Mouse (Mus musculus): ENCODE measurements around the gene Luc7l3. TPM values are rescaled to one million over a fixed set of nuclear protein-coding genes. Genes with fewer than 3 reads are reported as not detected.

Luc7l3 gene
- polyA plus RNA-seq, 1 experiment from 2014 or later, result 74.6 TPM

DNA sequence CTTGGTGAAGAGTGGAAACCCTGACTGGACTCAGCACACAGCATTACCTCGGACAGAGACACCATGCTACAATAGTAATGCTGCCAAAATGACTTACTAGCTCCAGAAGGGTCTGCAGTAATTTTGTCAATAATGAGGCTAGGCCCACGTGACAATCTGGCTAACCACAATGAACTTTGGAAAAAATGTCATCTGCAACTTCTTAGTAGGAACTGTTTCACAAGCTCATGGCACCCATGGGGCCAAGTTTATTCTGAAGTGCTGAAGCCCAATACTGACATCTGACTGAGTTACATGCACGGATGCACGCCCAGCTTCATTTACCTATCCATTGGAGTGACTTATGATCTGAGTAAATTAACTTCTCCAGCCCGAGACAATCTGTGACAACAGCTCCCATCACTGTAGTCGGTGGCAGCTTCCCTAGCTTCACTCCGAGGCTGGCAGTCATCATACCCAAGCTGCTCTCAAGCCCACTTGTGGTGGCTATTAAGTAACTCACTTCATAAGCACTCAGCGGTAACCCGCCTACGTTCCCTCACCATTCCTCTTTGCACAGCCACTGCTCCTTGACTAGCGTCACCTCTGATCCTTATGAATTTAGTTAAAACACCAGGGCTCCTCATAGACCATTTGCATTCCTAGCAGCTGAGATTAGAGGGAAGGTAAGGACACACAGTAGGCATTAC lies 35.8 kb downstream of the Luc7l3 start:
- H3K4me1 ChIP-seq (ENCODE audit: control insufficient read depth, insufficient read depth, low read length), result 0 out of 2 replicates have a peak, but pooled peaks cover 3% of the 10 kb centered on the region
- WGBS, result 91% methylated on average over 11 of the region's 11 CpGs
- no peak overlapping the region for H3K4me2 ChIP-seq (ENCODE audit: low read depth, low read length)
- no peak overlapping the region for H3K27ac ChIP-seq (ENCODE audit: low read length)
- no peak for ATAC-seq
- no peaks in the 10 kb centered on the region for H3K9me3 ChIP-seq (ENCODE audit: control insufficient read depth, low read length)
- no peaks in the 10 kb centered on the region for H3K27me3 ChIP-seq (replicated peaks; ENCODE audit: control insufficient read depth, insufficient read depth, low read length)
- no peak overlapping the region for H3K4me3 ChIP-seq (ENCODE audit: low read length)
- H3K9ac ChIP-seq (ENCODE audit: low read depth, low read length), result no peak overlapping the region
- peaks cover 6% of the 10 kb centered on the region for H3K36me3 ChIP-seq (ENCODE audit: control insufficient read depth, insufficient read depth, low read length)

- WGBS, result 84% methylated on average over 6 of the region's 6 CpGs
These were observed 38.2 kb downstream of the Luc7l3 start for GRCm38 (mm10) chr11:94283536-94284099.

GRCm38 (mm10) chr11:94282291-94282690 lies 39.5 kb downstream of the Luc7l3 start:
- Histone ChIP-seq H3K4me3 (ENCODE audit: low read length) (peak overlapping the region; percentile 40), H3K27me3 (replicated peaks; ENCODE audit: control insufficient read depth, insufficient read depth, low read length) (no peaks in the 10 kb centered on the region), H3K36me3 (ENCODE audit: control insufficient read depth, insufficient read depth, low read length) (no peaks in the 10 kb centered on the region; the same call in 1 of the 2 replicates), H3K4me1 (ENCODE audit: control insufficient read depth, insufficient read depth, low read length) (peaks cover 9% of the 10 kb centered on the region; the same call in 1 of the 2 replicates), H3K9ac (ENCODE audit: low read depth, low read length) (peak overlapping the region; percentile 52), H3K27ac (ENCODE audit: low read length) (peak overlapping the region; percentile 94), H3K9me3 (ENCODE audit: control insufficient read depth, low read length) (no peaks in the 10 kb centered on the region), H3K4me2 (ENCODE audit: low read depth, low read length) (peak overlapping the region; percentile 24; the same call in 1 of the 2 replicates)
- WGBS, result 51% methylated on average over 5 of the region's 5 CpGs
- ATAC-seq, result no peak

More at GRCm38 (mm10) chr11:94283536-94284099, 38.2 kb downstream of the Luc7l3 start:
- peak overlapping the region; percentile 31 for H3K4me2 ChIP-seq (ENCODE audit: low read depth, low read length)
- 0 out of 2 replicates have a peak overlapping the region, but pooled peaks have one; percentile 22 for H3K9ac ChIP-seq (ENCODE audit: low read depth, low read length)
- no peaks in the 10 kb centered on the region for H3K9me3 ChIP-seq (ENCODE audit: control insufficient read depth, low read length)
- peak overlapping the region; percentile 40 for H3K4me3 ChIP-seq (ENCODE audit: low read length)
- H3K36me3 ChIP-seq (ENCODE audit: control insufficient read depth, insufficient read depth, low read length), result no peaks in the 10 kb centered on the region; the same call in 1 of the 2 replicates
- peaks cover 9% of the 10 kb centered on the region; the same call in 1 of the 2 replicates for H3K4me1 ChIP-seq (ENCODE audit: control insufficient read depth, insufficient read depth, low read length)
- H3K27me3 ChIP-seq (replicated peaks; ENCODE audit: control insufficient read depth, insufficient read depth, low read length), result no peaks in the 10 kb centered on the region
- peak overlapping the region; percentile 10 for H3K27ac ChIP-seq (ENCODE audit: low read length)
- ATAC-seq, result no peak

DNA sequence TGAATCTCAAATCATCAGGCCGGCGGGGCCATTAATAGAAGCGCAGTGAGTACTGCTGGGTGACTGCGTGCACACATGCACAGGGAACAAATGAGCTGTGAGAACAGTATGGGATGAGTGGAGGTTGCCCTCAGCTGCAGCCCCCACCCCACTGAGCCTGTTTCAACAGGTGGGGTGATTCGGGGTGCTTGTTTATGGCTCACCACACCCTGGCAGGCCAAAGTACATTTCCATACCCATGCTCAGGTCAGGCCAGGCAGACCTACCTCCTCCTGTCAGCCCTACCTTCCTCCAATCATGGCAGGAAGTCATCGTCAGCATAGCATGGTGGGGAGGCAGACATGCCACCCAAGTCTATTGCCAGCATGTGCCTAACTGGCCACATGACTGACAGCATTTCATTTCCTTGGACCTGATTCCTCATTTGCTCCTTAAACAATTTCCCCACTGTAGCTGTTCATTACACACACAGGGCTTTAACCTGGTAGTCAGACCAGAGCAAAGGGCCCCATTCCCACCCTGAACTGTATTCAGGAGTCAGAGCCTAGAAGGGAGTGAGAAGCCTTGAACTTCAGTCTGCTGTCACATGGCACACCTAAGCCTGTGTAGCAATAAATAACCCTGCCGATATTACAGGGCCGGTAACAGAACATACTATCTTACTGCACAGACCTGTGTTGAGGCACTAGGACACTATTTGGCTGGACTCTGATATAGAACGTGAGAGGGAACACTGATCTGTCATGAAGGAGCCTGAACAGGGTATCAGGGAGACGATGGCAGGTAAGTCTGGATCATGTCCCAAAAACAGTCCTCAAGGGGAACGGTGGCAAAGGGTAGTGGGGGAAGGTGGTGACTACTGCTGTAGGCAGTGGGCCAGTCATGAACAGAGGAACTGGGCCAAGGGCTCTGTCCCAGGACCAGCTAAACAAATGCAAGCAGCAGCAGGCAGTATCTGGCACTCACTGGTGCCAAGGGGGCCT lies 40.3 kb downstream of the Luc7l3 start, which contains the start of gene Gm21885:
Gm21885 (plus strand) TSS at position 675 of the 983 bp plus-strand sequence.
- Histone ChIP-seq H3K36me3 (ENCODE audit: control insufficient read depth, insufficient read depth, low read length) (no peaks in the 10 kb centered on the region; the same call in 1 of the 2 replicates), H3K9ac (ENCODE audit: low read depth, low read length) (peak within 1 kb of the TSS; percentile 52), H3K4me2 (ENCODE audit: low read depth, low read length) (peak within 1 kb of the TSS; percentile 24; the same call in 1 of the 2 replicates), H3K4me1 (ENCODE audit: control insufficient read depth, insufficient read depth, low read length) (peaks cover 9% of the 10 kb centered on the region; the same call in 1 of the 2 replicates), H3K4me3 (ENCODE audit: low read length) (peak within 1 kb of the TSS; percentile 40), H3K27me3 (replicated peaks; ENCODE audit: control insufficient read depth, insufficient read depth, low read length) (no peaks in the 10 kb centered on the region), H3K27ac (ENCODE audit: low read length) (peak within 1 kb of the TSS; percentile 94), H3K9me3 (ENCODE audit: control insufficient read depth, low read length) (no peaks in the 10 kb centered on the region)
- WGBS, result 57% methylated on average over 11 of the region's 11 CpGs
- peak; percentile 88 for ATAC-seq

DNA sequence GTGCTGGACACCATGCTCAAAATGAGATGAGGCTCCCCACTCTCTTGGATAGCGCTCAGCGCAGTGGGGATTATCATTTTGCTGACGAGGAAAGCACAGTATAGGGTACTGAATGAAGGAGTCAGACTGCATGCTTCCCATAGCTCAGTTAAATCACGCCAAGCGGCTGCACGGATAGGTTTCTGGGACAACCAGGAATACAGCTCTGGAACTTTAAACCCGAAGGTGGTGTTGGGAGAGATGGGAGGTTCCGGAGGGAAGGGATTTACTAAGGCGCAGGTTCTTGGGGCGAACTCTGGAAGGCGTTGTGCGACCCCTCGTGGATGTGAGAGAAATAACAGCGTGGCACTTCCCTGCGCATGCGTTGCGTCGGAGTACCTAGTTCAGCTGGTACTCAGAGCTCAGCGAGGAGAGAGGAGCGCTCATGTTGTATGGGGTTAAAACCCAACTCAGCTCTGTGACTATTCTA lies 44.9 kb downstream of the Luc7l3 start:
- H3K4me3 ChIP-seq (ENCODE audit: low read length), result peak overlapping the region; percentile 35
- no peaks in the 10 kb centered on the region for H3K9me3 ChIP-seq (ENCODE audit: control insufficient read depth, low read length)
- ATAC-seq, result peak; percentile 15
- H3K27ac ChIP-seq (ENCODE audit: low read length), result no peak overlapping the region
- H3K4me1 ChIP-seq (ENCODE audit: control insufficient read depth, insufficient read depth, low read length), result peaks cover 13% of the 10 kb centered on the region; the same call in 1 of the 2 replicates
- H3K27me3 ChIP-seq (replicated peaks; ENCODE audit: control insufficient read depth, insufficient read depth, low read length), result no peaks in the 10 kb centered on the region
- H3K36me3 ChIP-seq (ENCODE audit: control insufficient read depth, insufficient read depth, low read length), result no peaks in the 10 kb centered on the region
- peak overlapping the region; percentile 49 for H3K4me2 ChIP-seq (ENCODE audit: low read depth, low read length)
- 7% methylated on average over 20 of the region's 20 CpGs for WGBS
- peak overlapping the region; percentile 58 for H3K9ac ChIP-seq (ENCODE audit: low read depth, low read length)

DNA sequence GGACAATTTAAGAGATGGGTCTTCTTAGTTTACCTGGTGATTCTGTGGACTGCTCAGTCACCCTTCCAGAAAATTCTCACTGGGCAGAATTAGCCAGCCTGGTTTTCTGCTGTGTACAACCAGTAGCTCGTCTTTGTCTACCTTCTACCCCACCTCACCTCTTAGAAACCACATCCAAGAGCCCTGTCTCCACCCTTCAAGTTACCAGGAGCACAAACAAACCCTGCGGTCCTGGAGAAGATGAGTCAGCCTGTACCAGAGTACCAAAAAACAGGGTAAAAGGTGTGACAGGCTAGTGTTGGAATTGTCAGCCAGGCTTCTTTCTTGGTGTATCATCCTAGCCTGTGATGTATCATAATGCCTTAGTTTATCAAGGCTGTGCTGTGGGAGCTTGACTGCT lies 46.1 kb downstream of the Luc7l3 start:
- Histone ChIP-seq H3K27ac (ENCODE audit: low read length) (no peak overlapping the region), H3K9me3 (ENCODE audit: control insufficient read depth, low read length) (no peaks in the 10 kb centered on the region), H3K36me3 (ENCODE audit: control insufficient read depth, insufficient read depth, low read length) (no peaks in the 10 kb centered on the region), H3K9ac (ENCODE audit: low read depth, low read length) (no peak overlapping the region), H3K4me3 (ENCODE audit: low read length) (no peak overlapping the region), H3K4me1 (ENCODE audit: control insufficient read depth, insufficient read depth, low read length) (peaks cover 10% of the 10 kb centered on the region; the same call in 1 of the 2 replicates), H3K4me2 (ENCODE audit: low read depth, low read length) (no peak overlapping the region), H3K27me3 (replicated peaks; ENCODE audit: control insufficient read depth, insufficient read depth, low read length) (no peaks in the 10 kb centered on the region)
- WGBS, result 74% methylated on average over 2 of the region's 2 CpGs
- no peak for ATAC-seq

DNA sequence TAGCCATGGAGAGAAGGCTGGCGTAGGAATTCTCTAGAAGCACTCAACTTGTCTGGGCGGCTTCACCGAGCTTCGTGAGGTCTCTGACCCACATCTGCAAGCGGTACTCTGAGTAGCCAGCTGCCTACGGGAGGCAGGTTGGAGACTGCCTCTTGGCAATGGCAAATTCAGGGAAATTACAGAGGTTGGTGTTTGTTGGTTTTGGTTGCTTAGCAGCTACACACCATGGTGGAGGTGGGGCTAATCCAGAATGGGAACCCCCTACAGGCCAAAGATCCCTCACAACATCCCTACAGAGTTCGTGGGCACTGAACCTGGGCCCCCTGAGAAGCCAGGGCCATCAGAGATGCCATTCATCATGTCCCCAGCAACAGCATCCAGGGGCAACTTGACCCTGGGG lies 46.6 kb downstream of the Luc7l3 start:
- Histone ChIP-seq H3K4me2 (ENCODE audit: low read depth, low read length) (no peak overlapping the region), H3K36me3 (ENCODE audit: control insufficient read depth, insufficient read depth, low read length) (no peaks in the 10 kb centered on the region), H3K27ac (ENCODE audit: low read length) (peak overlapping the region; percentile 88; the same call in 1 of the 2 replicates), H3K9ac (ENCODE audit: low read depth, low read length) (no peak overlapping the region), H3K9me3 (ENCODE audit: control insufficient read depth, low read length) (no peaks in the 10 kb centered on the region), H3K4me3 (ENCODE audit: low read length) (no peak overlapping the region), H3K27me3 (replicated peaks; ENCODE audit: control insufficient read depth, insufficient read depth, low read length) (no peaks in the 10 kb centered on the region), H3K4me1 (ENCODE audit: control insufficient read depth, insufficient read depth, low read length) (peaks cover 5% of the 10 kb centered on the region; the same call in 1 of the 2 replicates)
- 83% methylated on average over 7 of the region's 7 CpGs for whole genome bisulfite sequencing
- ATAC-seq, result no peak

DNA sequence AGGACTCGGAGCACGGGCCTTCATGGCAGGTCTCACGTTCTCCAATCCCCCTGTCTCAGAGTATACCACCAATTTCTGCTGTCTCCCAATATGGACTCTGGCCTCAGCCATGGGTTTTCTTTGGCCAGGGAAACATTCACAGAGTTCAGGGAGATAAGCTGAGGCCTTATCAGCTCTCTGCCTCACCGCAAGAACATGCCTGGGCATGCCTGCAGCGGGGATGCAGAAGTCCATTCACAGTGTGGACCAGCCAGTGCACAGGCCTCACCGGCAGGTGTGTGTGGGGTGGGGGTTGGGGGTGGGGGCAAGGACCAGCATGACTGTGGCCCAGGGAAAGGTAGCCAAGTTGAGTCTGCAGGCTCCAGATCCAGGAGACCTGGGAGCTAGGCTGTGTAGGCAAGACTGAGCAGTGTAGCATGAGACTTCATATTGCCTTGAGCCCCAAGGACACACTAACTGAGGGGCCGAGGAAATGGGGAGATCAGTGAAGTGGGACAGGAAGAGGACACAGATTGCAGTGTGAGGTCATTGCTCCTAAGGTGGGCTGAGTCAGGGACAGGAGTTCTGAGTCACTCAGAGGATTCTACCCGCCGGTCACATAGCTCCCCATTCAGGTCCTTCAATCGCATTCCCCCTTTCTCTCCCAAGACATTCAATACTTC lies 47.5 kb downstream of the Luc7l3 start:
- 76% methylated on average over 10 of the region's 10 CpGs for WGBS
- H3K9me3 ChIP-seq (ENCODE audit: control insufficient read depth, low read length), result no peaks in the 10 kb centered on the region
- ATAC-seq, result peak; percentile 90
- H3K27ac ChIP-seq (ENCODE audit: low read length), result peak overlapping the region; percentile 88
- H3K9ac ChIP-seq (ENCODE audit: low read depth, low read length), result peak overlapping the region; percentile 33; the same call in 1 of the 2 replicates
- no peaks in the 10 kb centered on the region for H3K36me3 ChIP-seq (ENCODE audit: control insufficient read depth, insufficient read depth, low read length)
- H3K27me3 ChIP-seq (replicated peaks; ENCODE audit: control insufficient read depth, insufficient read depth, low read length), result no peaks in the 10 kb centered on the region
- H3K4me3 ChIP-seq (ENCODE audit: low read length), result no peak overlapping the region
- no peak overlapping the region for H3K4me2 ChIP-seq (ENCODE audit: low read depth, low read length)
- peaks cover 4% of the 10 kb centered on the region; the same call in 1 of the 2 replicates for H3K4me1 ChIP-seq (ENCODE audit: control insufficient read depth, insufficient read depth, low read length)
